Mouse (Mus musculus) lung, postnatal 10 days (tissue): ENCODE measurements around the gene Loxl1.

Source experiments
- DNase-seq: peaks from one replicate; pipeline ENCODE4 v3.0.0; 2021

Gene Loxl1

GRCm38 (mm10) chr9:58312944-58313359 is at the start of gene Loxl1:
Loxl1 (minus strand) TSS chr9:58313186.
- peak; percentile 70 for DNase-seq

- DNase-seq = no peak
Observed at GRCm38 (mm10) chr9:58361956-58362355, 49.0 kb upstream of the Loxl1 start.

- DNase-seq = no peak
Observed at GRCm38 (mm10) chr9:58361373-58361772, 48.4 kb upstream of the Loxl1 start.

- DNase-seq = no peak
Observed at GRCm38 (mm10) chr9:58355262-58356050, 42.5 kb upstream of the Loxl1 start.

- no peak for DNase-seq
Observed at GRCm38 (mm10) chr9:58354701-58355100, 41.7 kb upstream of the Loxl1 start.

- DNase-seq = no peak
Observed at GRCm38 (mm10) chr9:58353224-58353623, 40.2 kb upstream of the Loxl1 start.

- no peak for DNase-seq
Observed at GRCm38 (mm10) chr9:58347795-58348194, 34.8 kb upstream of the Loxl1 start.

- peak; percentile 14 for DNase-seq
Observed at GRCm38 (mm10) chr9:58346498-58346897, 33.5 kb upstream of the Loxl1 start.

GRCm38 (mm10) chr9:58345963-58346362 is 33.0 kb upstream of the Loxl1 start:
- no peak for DNase-seq

GRCm38 (mm10) chr9:58341795-58342194 is 28.8 kb upstream of the Loxl1 start:
- DNase-seq = no peak

- no peak for DNase-seq
Observed at GRCm38 (mm10) chr9:58336650-58337281, 23.8 kb upstream of the Loxl1 start.

GRCm38 (mm10) chr9:58331276-58331675 is 18.3 kb upstream of the Loxl1 start:
- peak; percentile 11 for DNase-seq

GRCm38 (mm10) chr9:58330293-58330692 is 17.3 kb upstream of the Loxl1 start:
- peak; percentile 62 for DNase-seq

GRCm38 (mm10) chr9:58327382-58327781 is 14.4 kb upstream of the Loxl1 start:
- DNase-seq = no peak

GRCm38 (mm10) chr9:58326477-58327180 is 13.6 kb upstream of the Loxl1 start:
- DNase-seq = no peak

GRCm38 (mm10) chr9:58321681-58322080 is 8.7 kb upstream of the Loxl1 start:
- no peak for DNase-seq

GRCm38 (mm10) chr9:58318317-58318716 is 5.3 kb upstream of the Loxl1 start:
- peak; percentile 16 for DNase-seq

- no peak for DNase-seq
Observed at GRCm38 (mm10) chr9:58317381-58317780, 4.4 kb upstream of the Loxl1 start.

- peak; percentile 70 for DNase-seq
Observed at GRCm38 (mm10) chr9:58316784-58317183, 3.8 kb upstream of the Loxl1 start.

- DNase-seq = no peak
Observed at GRCm38 (mm10) chr9:58315850-58316249, 2.9 kb upstream of the Loxl1 start.

- peak; percentile 60 for DNase-seq
Observed at GRCm38 (mm10) chr9:58314682-58315360, 1.8 kb upstream of the Loxl1 start.

- peak; percentile 71 for DNase-seq
Observed at GRCm38 (mm10) chr9:58312196-58312943, 616 bp downstream of the Loxl1 start.
